Mouse (Mus musculus) gastrocnemius, adult 2 months (tissue): ENCODE data around the gene Myo9b. TPM values are rescaled to one million over a fixed set of nuclear protein-coding genes. Genes with fewer than 3 reads are reported as not detected.

Experiments used
- DNase-seq: peaks from one replicate; pipeline ENCODE4 v3.0.0; 2022
- H3K27ac ChIP-seq: fragments of 200-600 bp; 2 replicates; pipeline ENCODE4 v1.8.1; 2022; ENCODE audit warnings: mild to moderate bottlenecking
- H3K4me3 ChIP-seq: fragments of 200-600 bp; 2 replicates; pipeline ENCODE4 v1.8.1; 2022; ENCODE audit warnings: mild to moderate bottlenecking, moderate library complexity
- CTCF ChIP-seq: fragments of 200-600 bp; IDR thresholded peaks from 2 replicates; pipeline ENCODE4 v1.8.1; 2022; ENCODE audit warnings: antibody characterized with exemption, mild to moderate bottlenecking, moderate library complexity
- intact Hi-C: fragments of 180-260 bp; cut with DNase I; formaldehyde crosslinking; loops from one replicate; pipeline ENCODE4 v1.15.1; 2025
- total RNA-seq, 2 experiments: library from RNA; stranded (reverse); gene quantifications; 2 replicates each; pipeline ENCODE4 v1.2.3; 2021

Gene Myo9b
- total RNA-seq, 2 experiments from 2014 or later: 6.1 to 9.3 TPM

GRCm38 (mm10) chr8:71403107-71403885 is 130.8 kb downstream of the Myo9b start:
- no peak for DNase-seq
- TF ChIP-seq CTCF: no peak
- Histone ChIP-seq H3K4me3 (no peak overlapping the region), H3K27ac (no peak overlapping the region)
- intact Hi-C loops: no loop called here

- intact Hi-C loops: no loop called here
- no peak overlapping the region for H3K27ac ChIP-seq
- no peak for TF ChIP-seq CTCF
- no peak overlapping the region for H3K4me3 ChIP-seq
- DNase-seq: no peak
These were observed 131.5 kb downstream of the Myo9b start for GRCm38 (mm10) chr8:71404011-71404410.

GRCm38 (mm10) chr8:71404951-71405351 is 132.4 kb downstream of the Myo9b start:
- intact Hi-C loops: loop anchor here (5.0 kb wide), 1 partner anchor 33 kb away; the partner anchor contains the start of gene Ocel1
- Histone ChIP-seq H3K4me3 (no peak overlapping the region), H3K27ac (no peak overlapping the region)
- TF ChIP-seq CTCF: no peak
- DNase-seq: no peak

GRCm38 (mm10) chr8:71405401-71406098 is 133.0 kb downstream of the Myo9b start, which contains the start of gene Ankle1:
Gene Ankle1, plus strand, starts transcription at chr8:71406010.
- TF ChIP-seq CTCF: peak; percentile 70
- Histone ChIP-seq H3K4me3 (peak within 1 kb of the TSS; percentile 70), H3K27ac (peak within 1 kb of the TSS; percentile 62)
- intact Hi-C loops: loop anchor here (2.0 to 5.0 kb wide), 2 partner anchors 33 to 65 kb away; partner anchors contain the start of gene Ocel1
- DNase-seq: peak; percentile 94

- intact Hi-C loops: loop anchor here (2.0 to 5.0 kb wide), 2 partner anchors 34 to 66 kb away; partner anchors contain the start of gene Ocel1
- H3K4me3 ChIP-seq: peak overlapping the region; percentile 70
- peak; percentile 75 for TF ChIP-seq CTCF
- DNase-seq: peak; percentile 77
- no peak overlapping the region for H3K27ac ChIP-seq
These were observed 133.8 kb downstream of the Myo9b start for GRCm38 (mm10) chr8:71406099-71407015.

- Histone ChIP-seq H3K27ac (no peak overlapping the region), H3K4me3 (no peak overlapping the region)
- intact Hi-C loops: loop anchor here (2.0 to 5.0 kb wide), 2 partner anchors 35 to 67 kb away; partner anchors contain the start of gene Ocel1
- no peak for DNase-seq
- TF ChIP-seq CTCF: no peak
These were observed 134.9 kb downstream of the Myo9b start for GRCm38 (mm10) chr8:71407441-71407840.

GRCm38 (mm10) chr8:71408231-71408630 is 135.7 kb downstream of the Myo9b start:
- intact Hi-C loops: loop anchor here (5.0 kb wide), 1 partner anchor 36 kb away; the partner anchor contains the start of gene Ocel1
- Histone ChIP-seq H3K4me3 (no peak overlapping the region), H3K27ac (no peak overlapping the region)
- no peak for DNase-seq
- TF ChIP-seq CTCF: no peak

Other genes with a start within 250 kb of the Myo9b start
- 1 to 10 TPM; 5.5 to 7.9 TPM for gene Haus8, start 220 bp downstream of the Myo9b start, total RNA-seq
- 100 to 1,000 TPM in 1 of 2 experiments, 10 to 100 TPM in 1; 79.7 to 104 TPM for gene Use1, start 94.1 kb downstream of the Myo9b start, total RNA-seq
- gene Ocel1, start 98.6 kb downstream of the Myo9b start, total RNA-seq: 1 to 10 TPM; 6.0 to 8.4 TPM
- gene Nr2f6, start 109.2 kb downstream of the Myo9b start, total RNA-seq: 10 to 100 TPM; 19.6 to 21.9 TPM
- gene Ushbp1, start 123.1 kb downstream of the Myo9b start, total RNA-seq: 1 to 10 TPM; 6.4 to 9.3 TPM
- gene Babam1, start 124.1 kb downstream of the Myo9b start, total RNA-seq: 10 to 100 TPM; 60.8 to 69.6 TPM
- not detected for gene Ankle1, start 133.3 kb downstream of the Myo9b start, total RNA-seq
- gene Abhd8, start 190.9 kb downstream of the Myo9b start, total RNA-seq: 10 to 100 TPM; 22.5 to 24.9 TPM
- 10 to 100 TPM; 59.1 to 84.3 TPM for gene Mrpl34, start 192.2 kb downstream of the Myo9b start, total RNA-seq
- 10 to 100 TPM; 26.8 to 31.1 TPM for gene Dda1, start 196.5 kb downstream of the Myo9b start, total RNA-seq
- gene Ano8, start 213.2 kb downstream of the Myo9b start, total RNA-seq: 10 to 100 TPM; 16.0 to 17.0 TPM
- gene Gtpbp3, start 215.4 kb downstream of the Myo9b start, total RNA-seq: 10 to 100 TPM; 10.1 to 10.7 TPM
- gene Plvap, start 239.0 kb downstream of the Myo9b start, total RNA-seq: 10 to 100 TPM in 1 of 2 experiments, 1 to 10 TPM in 1; 9.3 to 11.6 TPM